Mouse (Mus musculus) megakaryocyte, adult 5-6 weeks (primary cell): ENCODE measurements around the gene H2-M10.4. TPM values are rescaled to one million over a fixed set of nuclear protein-coding genes. Genes with fewer than 3 reads are reported as not detected.
A peak's percentile ranks its signal among the peaks of the same experiment; 100 is the strongest.
"Not testable (repeated sequence)": the region's sequence is repeated elsewhere in the genome, so short reads cannot be mapped to it uniquely, and the experiment has no call there.

ENCODE experiments used
- ATAC-seq: 2 replicates; pipeline ENCODE4 v1.8.0; 2016; ENCODE audit warnings: mild to moderate bottlenecking, inconsistent platforms; ENCODE audit not compliant: poor library complexity, severe bottlenecking
- total RNA-seq, 2 experiments: library from RNA; stranded (forward) in 1 of 2; stranded (reverse) in 1 of 2; fragments of 153-499, 151-499 nt in 1 of 2; fragments of 221-1000, 200-1000 nt in 1 of 2; gene quantifications; 2 replicates each; pipeline versions ENCODE4 v1.2.3 to v1.2.4; 2015 to 2017

H2-M10.4 gene
- total RNA-seq (2015) (not detected in 2 replicates), total RNA-seq (2017) (not detected in 2 replicates)

DNA sequence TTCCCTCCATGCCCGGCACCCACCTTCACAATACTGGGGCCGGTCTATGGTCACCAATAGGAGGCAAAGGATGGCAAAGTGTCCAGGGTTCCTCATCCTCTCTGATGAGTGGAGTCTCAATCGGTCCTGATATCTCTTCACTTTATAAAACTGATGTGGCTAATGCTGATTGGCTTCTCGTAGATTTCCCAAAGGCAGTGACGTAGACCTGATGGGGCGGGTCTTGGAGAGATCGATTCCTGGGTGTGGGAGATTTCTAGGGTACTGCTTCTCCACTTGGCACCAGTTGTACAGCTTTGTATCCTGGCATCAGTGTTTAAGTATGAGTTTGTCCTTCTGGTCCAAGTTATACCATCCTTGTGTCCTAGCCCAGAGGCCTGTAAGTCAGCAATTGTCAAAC, at the start of gene H2-M10.4:
Gene H2-M10.4, minus strand, starts transcription at position 101 of the 400 bp plus-strand sequence.
- ATAC-seq = no peak

GRCm38 (mm10) chr17:36503910-36504309, 41.8 kb upstream of the H2-M10.4 start:
- ATAC-seq = peak; percentile 55

DNA sequence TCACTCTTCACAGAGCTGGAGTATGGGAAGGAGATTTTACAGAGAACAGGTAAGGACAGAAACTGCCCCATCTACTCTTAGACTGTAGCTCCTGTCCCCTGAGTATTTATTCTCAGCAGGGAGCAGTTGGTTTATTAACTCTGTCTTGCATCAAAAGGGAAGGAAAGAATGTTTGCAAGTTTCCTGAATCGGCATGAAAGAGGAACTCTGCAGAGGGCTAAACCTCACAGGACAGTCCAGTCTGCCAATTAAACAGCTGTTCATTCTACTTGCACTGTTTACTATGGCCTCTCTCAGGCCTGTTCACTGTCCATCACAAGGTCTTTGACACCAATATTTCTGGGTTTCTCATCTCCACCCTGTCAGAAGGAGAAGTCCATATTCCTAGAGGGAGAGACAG, 38.3 kb upstream of the H2-M10.4 start:
- peak; percentile 88 for ATAC-seq

GRCm38 (mm10) chr17:36488181-36488580, 26.0 kb upstream of the H2-M10.4 start:
- not testable (repeated sequence) for ATAC-seq

- ATAC-seq = no peak
Measured at GRCm38 (mm10) chr17:36486687-36487230, 24.6 kb upstream of the H2-M10.4 start.

- ATAC-seq = no peak
Measured at GRCm38 (mm10) chr17:36483865-36484264, 21.7 kb upstream of the H2-M10.4 start.

DNA sequence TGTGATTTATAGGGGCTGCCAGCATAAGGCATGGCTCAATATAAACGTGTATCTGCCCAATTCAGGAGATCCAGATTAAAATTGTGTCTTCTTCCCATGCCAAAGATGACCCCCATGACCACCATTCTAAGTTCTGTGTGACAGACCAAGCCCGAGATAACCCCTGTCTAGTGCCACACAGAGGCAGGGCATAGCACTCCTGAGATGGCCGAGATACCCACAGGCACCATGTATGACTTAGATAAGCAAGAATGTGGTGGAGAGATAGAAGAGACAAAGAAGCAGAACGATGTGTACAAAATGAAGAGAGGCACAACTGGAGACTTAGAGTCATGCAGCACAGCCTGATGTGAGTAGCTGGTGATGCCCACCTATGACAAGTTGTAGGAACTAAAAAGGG, 5.9 kb downstream of the H2-M10.4 start:
- peak; percentile 38; the same call in 1 of the 2 replicates for ATAC-seq

DNA sequence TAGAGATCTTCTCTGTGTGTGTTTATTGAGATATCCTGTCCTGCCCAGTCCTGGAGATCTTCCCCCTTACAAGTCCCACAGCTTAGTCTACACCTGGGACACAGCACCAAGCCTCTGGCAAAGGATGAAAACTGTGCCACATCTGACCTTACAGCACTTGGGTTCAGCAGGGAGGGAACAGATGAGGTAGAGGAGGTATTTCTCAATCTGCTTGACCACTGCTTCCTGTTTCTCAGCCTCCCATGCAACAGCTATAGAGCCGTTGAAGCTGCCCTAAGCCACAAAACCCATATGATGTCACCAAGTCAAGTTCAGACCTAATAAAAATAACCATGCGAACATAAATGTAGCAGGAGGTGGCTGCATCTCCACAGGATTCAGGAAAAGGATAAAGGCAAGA, 30.7 kb downstream of the H2-M10.4 start:
- ATAC-seq = peak; percentile 100

DNA sequence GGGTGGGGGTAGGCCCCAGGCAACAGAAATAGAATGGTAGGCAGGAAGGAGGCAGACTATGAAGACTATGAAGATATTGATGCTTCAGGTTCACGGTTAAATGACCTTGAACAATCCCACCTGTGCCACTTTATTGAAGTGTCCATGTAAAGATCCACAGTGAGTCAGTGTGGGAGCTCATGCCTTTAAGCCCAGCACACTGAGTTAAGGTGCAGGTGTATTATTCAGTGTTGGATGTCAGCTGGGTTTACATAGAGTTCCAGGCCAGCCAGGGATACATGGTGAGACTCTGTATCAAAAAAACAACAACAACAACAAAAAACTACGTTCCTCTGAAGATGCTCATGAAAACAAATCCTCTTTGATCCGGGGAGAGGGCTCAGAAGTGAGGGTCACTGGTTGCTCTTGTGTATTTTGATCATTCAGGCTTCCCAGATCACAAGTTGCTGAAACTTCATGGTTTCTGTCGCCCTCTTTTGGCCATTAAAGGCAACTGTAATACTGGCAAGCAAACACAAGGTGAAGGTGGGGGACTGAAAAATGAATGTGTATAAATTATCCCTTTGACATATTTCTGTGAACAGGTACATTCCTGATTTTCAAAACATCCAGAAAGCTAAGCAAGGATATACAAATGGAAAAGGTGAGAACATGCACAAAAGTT, 43.9 kb downstream of the H2-M10.4 start:
- ATAC-seq = peak; percentile 81

DNA sequence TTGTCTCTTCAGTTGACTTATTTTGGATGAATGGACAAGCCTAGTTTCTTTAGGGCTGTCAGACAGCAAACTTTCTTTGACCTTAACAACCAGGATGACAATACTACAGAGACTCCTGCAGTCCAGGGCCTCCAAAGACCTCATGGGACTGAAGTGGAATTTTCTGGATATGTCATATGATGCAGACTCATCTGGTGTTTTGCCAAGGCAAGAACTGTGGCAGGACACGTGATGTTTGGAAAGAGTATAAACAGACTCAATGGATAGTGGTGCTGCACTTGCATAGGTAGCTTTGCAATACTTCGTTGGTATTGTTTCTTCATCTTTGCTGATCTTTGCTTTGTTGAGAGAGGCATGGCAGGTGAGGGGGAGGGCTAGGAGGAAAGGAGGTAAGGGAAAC, 44.7 kb downstream of the H2-M10.4 start:
- no peak for ATAC-seq

DNA sequence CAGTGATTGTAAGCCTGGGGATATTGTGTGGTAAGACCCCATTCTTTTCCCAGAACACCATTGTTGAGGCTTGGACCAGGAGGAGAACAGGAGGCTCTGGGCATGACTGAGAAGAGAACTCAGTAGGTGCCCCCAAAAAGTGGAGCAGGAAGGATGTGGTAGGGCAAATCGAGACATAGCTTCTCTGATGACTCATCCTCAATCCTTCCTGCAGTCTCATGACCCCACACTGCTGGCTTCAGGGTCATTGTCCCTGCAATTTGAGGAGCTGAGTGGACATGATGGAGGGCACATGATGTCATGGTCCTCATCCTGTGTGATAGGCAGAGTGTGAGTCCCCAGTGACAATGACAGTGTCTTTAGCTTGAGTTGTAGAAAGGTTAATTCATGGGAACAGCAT, 46.7 kb downstream of the H2-M10.4 start:
- no peak for ATAC-seq

DNA sequence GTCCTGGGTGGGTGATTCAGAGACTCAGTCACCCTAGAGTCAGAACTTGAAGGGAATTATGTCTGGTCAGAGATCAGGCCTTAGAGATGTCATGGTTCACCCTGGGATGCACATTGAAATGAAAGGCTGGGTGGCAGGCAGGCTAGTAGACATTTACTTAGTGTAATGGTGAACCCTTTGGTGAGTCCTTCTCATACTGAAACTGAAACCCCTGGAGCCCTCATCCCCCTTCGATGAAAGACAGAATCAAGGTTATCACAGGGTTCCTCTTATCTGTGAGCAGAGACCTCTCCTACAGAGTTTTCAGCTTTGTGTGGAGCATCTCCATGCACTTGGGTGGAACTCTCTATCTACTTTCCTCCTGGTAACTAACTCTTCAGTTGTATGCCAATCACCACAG, 47.8 kb downstream of the H2-M10.4 start:
- no peak for ATAC-seq

Other genes with a start within 250 kb of the H2-M10.4 start
- gene Rpp21, start 204.3 kb downstream of the H2-M10.4 start, total RNA-seq (2015) = 77.4 and 79.9 TPM in 2 replicates
- gene Rpp21, start 204.3 kb downstream of the H2-M10.4 start, total RNA-seq (2017) = 54.1 and 74.4 TPM in 2 replicates
- 9.6 and 12.0 TPM in 2 replicates for gene Trim39, start 190.1 kb downstream of the H2-M10.4 start, total RNA-seq (2015)
- 18.2 and 18.5 TPM in 2 replicates for gene Trim39, start 190.1 kb downstream of the H2-M10.4 start, total RNA-seq (2017)
- not detected in 2 replicates for gene H2-M10.2, start 175.8 kb downstream of the H2-M10.4 start, total RNA-seq (2015)
- gene H2-M10.2, start 175.8 kb downstream of the H2-M10.4 start, total RNA-seq (2017) = not detected in 2 replicates
- gene H2-M10.1, start 136.2 kb downstream of the H2-M10.4 start, total RNA-seq (2015) = not detected in 2 replicates
- gene H2-M10.1, start 136.2 kb downstream of the H2-M10.4 start, total RNA-seq (2017) = not detected in 2 replicates
- not detected in 2 replicates for gene H2-M10.3, start 93.9 kb downstream of the H2-M10.4 start, total RNA-seq (2015)
- gene H2-M10.3, start 93.9 kb downstream of the H2-M10.4 start, total RNA-seq (2017) = not detected in 2 replicates
- gene H2-M11, start 84.7 kb upstream of the H2-M10.4 start, total RNA-seq (2015) = not detected in 2 replicates
- gene H2-M11, start 84.7 kb upstream of the H2-M10.4 start, total RNA-seq (2017) = not detected in 2 replicates
- not detected in 2 replicates for gene H2-M9, start 180.3 kb upstream of the H2-M10.4 start, total RNA-seq (2015)
- gene H2-M9, start 180.3 kb upstream of the H2-M10.4 start, total RNA-seq (2017) = not detected in 2 replicates
- not detected in 2 replicates for gene H2-M1, start 209.9 kb upstream of the H2-M10.4 start, total RNA-seq (2015)
- gene H2-M1, start 209.9 kb upstream of the H2-M10.4 start, total RNA-seq (2017) = not detected in 2 replicates